Mouse (Mus musculus): Measurements from ENCODE around the gene Nptxr. TPM values are rescaled to one million over a fixed set of nuclear protein-coding genes. Genes with fewer than 3 reads are reported as not detected.

Nptxr gene
- polyA plus RNA-seq, 1 experiment from 2014 or later, result 4.8 TPM

- no peak for ATAC-seq (ENCODE audit: insufficient read depth, low FRiP score, low read depth)
- Histone ChIP-seq H3K4me2 (no peak overlapping the region), H3K9me3 (no peaks in the 10 kb centered on the region), H3K27me3 (replicated peaks) (peaks cover 26% of the 10 kb centered on the region), H3K9ac (no peak overlapping the region), H3K27ac (no peak overlapping the region), H3K4me1 (peaks cover 3% of the 10 kb centered on the region; the same call in 1 of the 2 replicates), H3K36me3 (no peaks in the 10 kb centered on the region), H3K4me3 (replicated peaks) (no peak overlapping the region)
- 88% methylated on average over 10 of the region's 10 CpGs for WGBS
Observed at GRCm38 (mm10) chr15:79798591-79798990, 6.0 kb downstream of the Nptxr start.

- Histone ChIP-seq H3K27me3 (replicated peaks) (peaks cover 18% of the 10 kb centered on the region; the same call in 1 of the 2 replicates), H3K27ac (no peak overlapping the region), H3K9me3 (no peaks in the 10 kb centered on the region), H3K36me3 (no peaks in the 10 kb centered on the region), H3K4me2 (no peak overlapping the region), H3K9ac (no peak overlapping the region), H3K4me1 (no peaks in the 10 kb centered on the region), H3K4me3 (replicated peaks) (no peak overlapping the region)
- no peak for ATAC-seq (ENCODE audit: insufficient read depth, low FRiP score, low read depth)
- WGBS, result 83% methylated on average over 8 of the region's 8 CpGs
Observed at GRCm38 (mm10) chr15:79797680-79798079, 6.9 kb downstream of the Nptxr start.

- 81% methylated on average over 7 of the region's 7 CpGs for WGBS
- Histone ChIP-seq H3K36me3 (no peaks in the 10 kb centered on the region), H3K4me2 (no peak overlapping the region), H3K9ac (no peak overlapping the region), H3K4me1 (no peaks in the 10 kb centered on the region), H3K9me3 (no peaks in the 10 kb centered on the region), H3K4me3 (replicated peaks) (no peak overlapping the region), H3K27me3 (replicated peaks) (peaks cover 12% of the 10 kb centered on the region; the same call in 1 of the 2 replicates), H3K27ac (no peak overlapping the region)
- ATAC-seq (ENCODE audit: insufficient read depth, low FRiP score, low read depth), result no peak
Observed at GRCm38 (mm10) chr15:79797096-79797495, 7.5 kb downstream of the Nptxr start.

- Histone ChIP-seq H3K4me1 (no peaks in the 10 kb centered on the region), H3K4me3 (replicated peaks) (no peak overlapping the region), H3K9ac (no peak overlapping the region), H3K36me3 (no peaks in the 10 kb centered on the region), H3K9me3 (no peaks in the 10 kb centered on the region), H3K27ac (no peak overlapping the region), H3K27me3 (replicated peaks) (peaks cover 5% of the 10 kb centered on the region; the same call in 1 of the 2 replicates), H3K4me2 (no peak overlapping the region)
- WGBS, result 77% methylated on average over 12 of the region's 12 CpGs
- no peak for ATAC-seq (ENCODE audit: insufficient read depth, low FRiP score, low read depth)
Observed at GRCm38 (mm10) chr15:79796256-79796655, 8.3 kb downstream of the Nptxr start.

- no peaks in the 10 kb centered on the region for H3K36me3 ChIP-seq
- no peaks in the 10 kb centered on the region for H3K9me3 ChIP-seq
- no peak overlapping the region for H3K4me3 ChIP-seq (replicated peaks)
- no peak overlapping the region for H3K27ac ChIP-seq
- ATAC-seq (ENCODE audit: insufficient read depth, low FRiP score, low read depth), result no peak
- H3K9ac ChIP-seq, result no peak overlapping the region
- no peaks in the 10 kb centered on the region for H3K27me3 ChIP-seq (replicated peaks)
- WGBS, result 15% methylated on average over 20 of the region's 20 CpGs
- no peaks in the 10 kb centered on the region for H3K4me1 ChIP-seq
- no peak overlapping the region for H3K4me2 ChIP-seq
Observed at GRCm38 (mm10) chr15:79794173-79794572, 10.4 kb downstream of the Nptxr start.

GRCm38 (mm10) chr15:79793076-79793475 lies 11.5 kb downstream of the Nptxr start:
- 91% methylated on average over 9 of the region's 9 CpGs for WGBS
- Histone ChIP-seq H3K9ac (no peak overlapping the region), H3K4me2 (no peak overlapping the region), H3K27me3 (replicated peaks) (no peaks in the 10 kb centered on the region), H3K4me3 (replicated peaks) (no peak overlapping the region), H3K36me3 (no peaks in the 10 kb centered on the region), H3K9me3 (no peaks in the 10 kb centered on the region), H3K27ac (no peak overlapping the region), H3K4me1 (no peaks in the 10 kb centered on the region)
- no peak for ATAC-seq (ENCODE audit: insufficient read depth, low FRiP score, low read depth)

GRCm38 (mm10) chr15:79792455-79792854 lies 12.1 kb downstream of the Nptxr start:
- Histone ChIP-seq H3K4me1 (no peaks in the 10 kb centered on the region), H3K4me2 (no peak overlapping the region), H3K27me3 (replicated peaks) (no peaks in the 10 kb centered on the region), H3K27ac (no peak overlapping the region), H3K9ac (no peak overlapping the region), H3K4me3 (replicated peaks) (no peak overlapping the region), H3K36me3 (no peaks in the 10 kb centered on the region), H3K9me3 (no peaks in the 10 kb centered on the region)
- ATAC-seq (ENCODE audit: insufficient read depth, low FRiP score, low read depth), result peak; percentile 24; the same call in 1 of the 2 replicates
- WGBS, result 25% methylated on average over 19 of the region's 19 CpGs

- Histone ChIP-seq H3K36me3 (no peaks in the 10 kb centered on the region), H3K4me1 (no peaks in the 10 kb centered on the region), H3K9me3 (no peaks in the 10 kb centered on the region), H3K27me3 (replicated peaks) (no peaks in the 10 kb centered on the region), H3K4me2 (no peak overlapping the region), H3K9ac (no peak overlapping the region), H3K4me3 (replicated peaks) (no peak overlapping the region), H3K27ac (no peak overlapping the region)
- ATAC-seq (ENCODE audit: insufficient read depth, low FRiP score, low read depth), result no peak
- WGBS, result 4% methylated on average over 12 of the region's 12 CpGs
Observed at GRCm38 (mm10) chr15:79791502-79791901, 13.1 kb downstream of the Nptxr start.

- no peak overlapping the region for H3K27ac ChIP-seq
- no peak overlapping the region for H3K9ac ChIP-seq
- no peaks in the 10 kb centered on the region for H3K36me3 ChIP-seq
- ATAC-seq (ENCODE audit: insufficient read depth, low FRiP score, low read depth), result no peak
- no peaks in the 10 kb centered on the region for H3K4me1 ChIP-seq
- H3K9me3 ChIP-seq, result no peaks in the 10 kb centered on the region
- WGBS, result 83% methylated on average over 6 of the region's 6 CpGs
- H3K27me3 ChIP-seq (replicated peaks), result no peaks in the 10 kb centered on the region
- H3K4me3 ChIP-seq (replicated peaks), result no peak overlapping the region
- H3K4me2 ChIP-seq, result no peak overlapping the region
Observed at GRCm38 (mm10) chr15:79790905-79791304, 13.7 kb downstream of the Nptxr start.

- Histone ChIP-seq H3K4me1 (no peaks in the 10 kb centered on the region), H3K4me2 (no peak overlapping the region), H3K27me3 (replicated peaks) (no peaks in the 10 kb centered on the region), H3K36me3 (no peaks in the 10 kb centered on the region), H3K4me3 (replicated peaks) (no peak overlapping the region), H3K9me3 (no peaks in the 10 kb centered on the region), H3K9ac (no peak overlapping the region), H3K27ac (no peak overlapping the region)
- 49% methylated on average over 8 of the region's 8 CpGs for WGBS
- ATAC-seq (ENCODE audit: insufficient read depth, low FRiP score, low read depth), result no peak
Observed at GRCm38 (mm10) chr15:79790111-79790510, 14.5 kb downstream of the Nptxr start.

- Histone ChIP-seq H3K4me1 (no peaks in the 10 kb centered on the region), H3K9me3 (no peaks in the 10 kb centered on the region), H3K9ac (no peak overlapping the region), H3K4me2 (no peak overlapping the region), H3K36me3 (no peaks in the 10 kb centered on the region), H3K27ac (no peak overlapping the region), H3K4me3 (replicated peaks) (no peak overlapping the region), H3K27me3 (replicated peaks) (no peaks in the 10 kb centered on the region)
- WGBS, result 66% methylated on average over 8 of the region's 8 CpGs
- ATAC-seq (ENCODE audit: insufficient read depth, low FRiP score, low read depth), result no peak
Observed at GRCm38 (mm10) chr15:79787815-79788214, 16.8 kb downstream of the Nptxr start.

- Histone ChIP-seq H3K27ac (no peak overlapping the region), H3K4me1 (no peaks in the 10 kb centered on the region), H3K9ac (no peak overlapping the region), H3K4me2 (no peak overlapping the region), H3K9me3 (no peaks in the 10 kb centered on the region), H3K36me3 (no peaks in the 10 kb centered on the region), H3K4me3 (replicated peaks) (no peak overlapping the region), H3K27me3 (replicated peaks) (no peaks in the 10 kb centered on the region)
- no peak for ATAC-seq (ENCODE audit: insufficient read depth, low FRiP score, low read depth)
- 59% methylated on average over 1 of the region's 1 CpGs for WGBS
Observed at GRCm38 (mm10) chr15:79785056-79785455, 19.5 kb downstream of the Nptxr start.

GRCm38 (mm10) chr15:79777749-79778148 lies 26.8 kb downstream of the Nptxr start, which contains the start of gene Dnal4:
Gene Dnal4, minus strand, starts transcription at chr15:79777849.
- H3K9me3 ChIP-seq, result no peaks in the 10 kb centered on the region
- no peaks in the 10 kb centered on the region for H3K36me3 ChIP-seq
- ATAC-seq (ENCODE audit: insufficient read depth, low FRiP score, low read depth), result no peak
- H3K27ac ChIP-seq, result no peak within 1 kb of the TSS
- peaks cover 8% of the 10 kb centered on the region; the same call in 1 of the 2 replicates for H3K4me1 ChIP-seq
- H3K4me2 ChIP-seq, result no peak within 1 kb of the TSS
- no peak within 1 kb of the TSS for H3K4me3 ChIP-seq (replicated peaks)
- H3K27me3 ChIP-seq (replicated peaks), result no peaks in the 10 kb centered on the region
- H3K9ac ChIP-seq, result no peak within 1 kb of the TSS
